Mouse (Mus musculus) small intestine, adult 2 months (tissue): ENCODE measurements around the gene Frrs1. TPM values are rescaled to one million over a fixed set of nuclear protein-coding genes. Genes with fewer than 3 reads are reported as not detected.

Experiments
- H3K27ac ChIP-seq: fragments of 200-500 bp; 2 replicates; pipeline ENCODE4 v1.5.1; 2012; ENCODE audit warnings: low read depth, low read length, control low read depth, inconsistent platforms; ENCODE audit not compliant: insufficient read depth
- H3K27me3 ChIP-seq: fragments of 200-500 bp; 2 replicates; pipeline ENCODE4 v1.6.1; 2012; ENCODE audit warnings: mild to moderate bottlenecking, moderate library complexity, low read length, inconsistent platforms; ENCODE audit not compliant: control insufficient read depth, insufficient read depth
- H3K36me3 ChIP-seq: fragments of 200-500 bp; 2 replicates; pipeline ENCODE4 v1.6.1; 2012; ENCODE audit warnings: mild to moderate bottlenecking, low read length, control low read depth, inconsistent platforms; ENCODE audit not compliant: control insufficient read depth, insufficient read depth
- H3K4me1 ChIP-seq: fragments of 200-500 bp; 2 replicates; pipeline ENCODE4 v1.6.1; 2012; ENCODE audit warnings: low read length, inconsistent platforms, mixed read lengths; ENCODE audit not compliant: control insufficient read depth, insufficient read depth, insufficient read length
- H3K4me3 ChIP-seq: fragments of 200-500 bp; 2 replicates; pipeline ENCODE4 v1.5.1; 2012; ENCODE audit warnings: low read depth, mild to moderate bottlenecking, control low read depth, inconsistent platforms, low read length, moderate library complexity
- CTCF ChIP-seq: fragments of 200-500 bp; IDR thresholded peaks from 2 replicates; pipeline ENCODE4 v1.5.1; 2012; ENCODE audit warnings: low read depth, mild to moderate bottlenecking, control low read depth, inconsistent platforms, low read length, moderate library complexity, mixed read lengths; ENCODE audit not compliant: insufficient replicate concordance, insufficient read length; ENCODE audit errors: extremely low read depth
- POLR2A ChIP-seq: fragments of 200-500 bp; IDR thresholded peaks from 2 replicates; pipeline ENCODE4 v1.6.1; 2012; ENCODE audit warnings: low read depth, mild to moderate bottlenecking, control low read depth, inconsistent platforms, low read length, moderate library complexity
- WGBS: fragments of 180-500 bp; shearing (Covaris S2); methylation state at CpG from one replicate; pipeline ENCODE4 v1.1.7; 2018; 5-methylcytosine and 5-hydroxymethylcytosine counted together
- polyA plus RNA-seq: library from polyadenylated mRNA; depleted of rRNA; stranded (reverse); fragments of >200 nt; gene quantifications from 2 replicates; pipeline ENCODE4 v1.2.3, GENCODE M21; 2012

The Frrs1 gene
- polyA plus RNA-seq, 1 experiment = 19.5 TPM

DNA sequence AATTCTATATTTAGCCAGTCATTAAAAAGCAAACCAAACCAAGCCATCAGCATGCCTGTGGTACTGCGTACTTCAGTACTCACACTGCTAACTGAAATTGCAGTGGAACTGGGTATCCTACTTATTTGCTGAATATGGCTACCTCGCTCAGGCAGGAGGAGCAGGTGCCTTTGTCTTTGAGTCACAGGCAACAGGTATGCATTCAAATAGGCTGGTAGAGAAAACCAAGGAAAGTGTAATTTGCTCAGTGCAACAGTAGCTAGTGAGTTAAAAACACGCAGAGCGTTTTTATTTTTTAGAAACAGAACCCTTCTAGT is 1.9 kb downstream of the Frrs1 start:
- H3K4me3 ChIP-seq = peak overlapping the region; percentile 97
- no peaks in the 10 kb centered on the region for H3K27me3 ChIP-seq
- H3K27ac ChIP-seq = peak overlapping the region; percentile 79; the same call in 1 of the 2 replicates
- peaks cover 3% of the 10 kb centered on the region; the same call in 1 of the 2 replicates for H3K4me1 ChIP-seq
- no peak for TF ChIP-seq CTCF
- no peak for TF ChIP-seq POLR2A
- WGBS = 3% methylated on average over 4 of the region's 4 CpGs
- H3K36me3 ChIP-seq = 0 out of 2 replicates have a peak, but pooled peaks cover 1% of the 10 kb centered on the region

- TF ChIP-seq CTCF (no peak), POLR2A (peak; percentile 71)
Observed at GRCm38 (mm10) chr3:116861540-116862067, 2.3 kb downstream of the Frrs1 start.

DNA sequence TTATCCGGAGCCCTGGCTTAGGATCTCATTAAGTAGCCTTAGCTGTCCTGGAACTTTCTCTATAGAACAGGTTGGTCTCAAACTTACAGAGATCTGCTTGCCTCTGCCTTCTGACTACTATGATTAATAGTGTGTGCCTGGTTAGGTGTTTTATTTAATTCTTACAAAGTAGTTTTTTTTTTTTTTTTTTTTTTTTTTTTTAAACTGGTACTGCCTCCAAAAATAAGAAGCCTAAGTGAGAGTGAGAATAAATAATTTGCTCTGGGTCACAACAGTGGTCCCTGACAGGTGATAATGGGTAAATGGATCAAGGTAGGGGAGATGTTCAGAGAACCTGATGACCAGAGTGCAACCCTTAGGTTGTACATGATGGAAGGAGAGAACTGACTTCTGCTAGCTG is 3.4 kb downstream of the Frrs1 start:
- H3K4me3 ChIP-seq = no peak overlapping the region
- no peak overlapping the region for H3K27ac ChIP-seq
- H3K36me3 ChIP-seq = peaks cover 5% of the 10 kb centered on the region; the same call in 1 of the 2 replicates
- 8% methylated on average over 1 of the region's 1 CpGs for WGBS
- no peak for TF ChIP-seq CTCF
- no peak for TF ChIP-seq POLR2A
- no peaks in the 10 kb centered on the region for H3K27me3 ChIP-seq
- peaks cover 3% of the 10 kb centered on the region; the same call in 1 of the 2 replicates for H3K4me1 ChIP-seq

More at GRCm38 (mm10) chr3:116861540-116862067, 2.3 kb downstream of the Frrs1 start:
- Histone ChIP-seq H3K4me1 (peaks cover 3% of the 10 kb centered on the region; the same call in 1 of the 2 replicates), H3K27me3 (no peaks in the 10 kb centered on the region), H3K27ac (peak overlapping the region; percentile 79), H3K4me3 (peak overlapping the region; percentile 97), H3K36me3 (0 out of 2 replicates have a peak, but pooled peaks cover 1% of the 10 kb centered on the region)
- WGBS = under 1% methylated on average over 25 of the region's 25 CpGs

DNA sequence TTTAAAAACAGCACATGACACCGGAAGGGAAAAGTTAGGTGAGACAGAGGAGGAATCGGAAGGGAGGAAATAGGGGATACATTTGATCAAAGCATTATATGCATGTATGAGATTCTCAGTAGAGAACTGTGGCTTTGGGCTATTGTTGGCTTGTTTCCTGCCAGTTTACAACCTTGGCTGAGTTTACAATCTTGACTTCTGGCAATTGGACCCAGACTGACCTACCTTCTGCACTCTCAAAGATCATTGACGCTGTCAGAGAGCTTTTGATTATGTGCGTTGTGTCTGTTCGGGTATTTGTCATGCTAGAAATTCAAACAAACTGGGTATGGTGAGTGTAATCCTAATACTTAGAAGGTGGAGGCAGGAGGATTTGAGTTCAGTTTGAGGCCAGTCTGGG is 5.2 kb downstream of the Frrs1 start:
- WGBS = 40% methylated on average over 5 of the region's 5 CpGs
- H3K36me3 ChIP-seq = peaks cover 5% of the 10 kb centered on the region; the same call in 1 of the 2 replicates
- no peak overlapping the region for H3K27ac ChIP-seq
- H3K4me1 ChIP-seq = no peaks in the 10 kb centered on the region; the same call in 1 of the 2 replicates
- TF ChIP-seq POLR2A (no peak), CTCF (no peak)
- no peaks in the 10 kb centered on the region for H3K27me3 ChIP-seq
- no peak overlapping the region for H3K4me3 ChIP-seq

DNA sequence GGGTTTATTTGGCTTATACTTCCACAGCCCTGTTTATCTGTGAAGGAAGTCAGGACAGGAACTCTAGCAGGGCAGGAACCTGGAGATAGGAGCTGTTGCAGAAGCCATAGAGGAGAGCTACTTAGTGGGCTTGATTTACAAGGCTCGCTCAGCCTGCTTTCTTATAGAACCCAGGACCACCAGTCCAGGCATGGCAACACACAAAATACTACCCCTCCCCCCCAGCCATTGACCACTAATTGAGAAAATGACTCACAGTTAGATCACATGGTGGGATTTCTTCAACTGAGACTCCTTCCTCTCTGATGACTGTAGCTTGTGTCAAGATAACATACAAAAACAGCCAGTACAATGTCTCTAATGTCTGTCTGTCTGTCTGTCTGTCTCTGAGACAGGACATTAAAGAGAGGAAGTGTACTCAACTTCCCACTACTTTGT is 6.0 kb downstream of the Frrs1 start:
- WGBS = 80% methylated on average over 1 of the region's 1 CpGs
- no peak overlapping the region for H3K4me3 ChIP-seq
- TF ChIP-seq POLR2A (no peak), CTCF (no peak)
- H3K4me1 ChIP-seq = peaks cover 2% of the 10 kb centered on the region; the same call in 1 of the 2 replicates
- peaks cover 5% of the 10 kb centered on the region; the same call in 1 of the 2 replicates for H3K36me3 ChIP-seq
- no peaks in the 10 kb centered on the region for H3K27me3 ChIP-seq
- H3K27ac ChIP-seq = no peak overlapping the region

DNA sequence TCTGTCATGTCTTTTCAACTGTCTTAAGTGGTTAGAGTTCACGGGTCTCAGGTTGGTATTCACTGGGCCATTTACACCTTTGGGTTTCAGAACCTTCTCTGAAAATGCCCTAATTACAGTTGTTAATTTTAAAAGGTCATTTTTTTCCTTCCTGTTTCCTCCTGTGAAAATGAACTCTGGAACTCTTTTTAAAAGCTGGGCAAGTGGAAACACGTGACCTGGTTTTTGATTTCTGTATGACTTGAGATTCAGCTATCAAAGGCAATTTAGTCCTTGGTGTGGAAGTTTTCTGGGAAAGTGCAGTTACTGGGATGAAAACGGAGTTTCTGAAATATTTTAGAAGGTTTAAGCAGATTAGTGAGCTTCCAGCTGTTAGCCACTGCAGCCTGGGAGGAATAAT is 11.1 kb downstream of the Frrs1 start:
- WGBS = 43% methylated on average over 3 of the region's 3 CpGs

GRCm38 (mm10) chr3:116882221-116882960 is 23.1 kb downstream of the Frrs1 start:
- Histone ChIP-seq H3K4me1 (no peaks in the 10 kb centered on the region), H3K27me3 (no peaks in the 10 kb centered on the region), H3K4me3 (no peak overlapping the region), H3K36me3 (peaks cover 30% of the 10 kb centered on the region), H3K27ac (no peak overlapping the region)
- TF ChIP-seq POLR2A (no peak), CTCF (no peak)
- WGBS = 80% methylated on average over 14 of the region's 14 CpGs

More for the DNA sequence above, 11.1 kb downstream of the Frrs1 start:
- Histone ChIP-seq H3K4me1 (peaks cover 3% of the 10 kb centered on the region; the same call in 1 of the 2 replicates), H3K27ac (peak overlapping the region; percentile 47; the same call in 1 of the 2 replicates), H3K27me3 (no peaks in the 10 kb centered on the region), H3K36me3 (peaks cover 5% of the 10 kb centered on the region), H3K4me3 (no peak overlapping the region)
- TF ChIP-seq POLR2A (no peak), CTCF (no peak)
